Mouse (Mus musculus) B cell, adult 2 months (primary cell): ENCODE data around the gene Ears2.
A peak's percentile ranks its signal among the peaks of the same experiment; 100 is the strongest.

Source experiments
- DNase-seq, 2 experiments: peaks; one replicate each; pipeline ENCODE4 v3.0.0; 2022

Ears2 gene

GRCm38 (mm10) chr7:122044106-122044505 is 23.0 kb downstream of the Ears2 start:
- DNase-seq = no peak

- peak in 1 of 2 experiments; percentile 13 for DNase-seq
Observed at GRCm38 (mm10) chr7:122034348-122034747, 32.7 kb downstream of the Ears2 start.

GRCm38 (mm10) chr7:122033371-122033770 is 33.7 kb downstream of the Ears2 start:
- DNase-seq = no peak

GRCm38 (mm10) chr7:122022131-122022530 is 44.9 kb downstream of the Ears2 start:
- no peak for DNase-seq

GRCm38 (mm10) chr7:122020667-122021354 is 46.3 kb downstream of the Ears2 start, which contains the start of gene Gga2:
Gga2 (minus strand) TSS chr7:122021222.
- DNase-seq = peak; percentile 95

- DNase-seq = peak in 1 of 2 experiments; percentile 12
Observed at GRCm38 (mm10) chr7:122020273-122020666, 46.8 kb downstream of the Ears2 start.

GRCm38 (mm10) chr7:122018978-122019377 is 48.1 kb downstream of the Ears2 start:
- no peak for DNase-seq

- peak; percentile 64 to 71 for DNase-seq
Observed at GRCm38 (mm10) chr7:122018247-122018646, 48.8 kb downstream of the Ears2 start.

- no peak for DNase-seq
Observed at GRCm38 (mm10) chr7:122015734-122016133, 51.3 kb downstream of the Ears2 start.

- DNase-seq = no peak
Observed at GRCm38 (mm10) chr7:122015105-122015504, 52.0 kb downstream of the Ears2 start.

GRCm38 (mm10) chr7:122012949-122013348 is 54.1 kb downstream of the Ears2 start:
- DNase-seq = no peak

- no peak for DNase-seq
Observed at GRCm38 (mm10) chr7:122012370-122012769, 54.7 kb downstream of the Ears2 start.

- DNase-seq = no peak
Observed at GRCm38 (mm10) chr7:122000396-122000795, 66.7 kb downstream of the Ears2 start.

- no peak for DNase-seq
Observed at GRCm38 (mm10) chr7:121995961-121996360, 71.1 kb downstream of the Ears2 start.
